Mouse (Mus musculus) CD4-positive naive resting alpha-beta T cell, adult 76 days (primary cell): ENCODE data around the gene 6430628N08Rik. TPM values are rescaled to one million over a fixed set of nuclear protein-coding genes. Genes with fewer than 3 reads are reported as not detected.

Experiments used
- total RNA-seq: library from RNA; stranded (reverse); gene quantifications from one replicate; pipeline ENCODE4 v1.2.4, GENCODE M21; 2023

Gene 6430628N08Rik
- total RNA-seq, result not detected

DNA sequence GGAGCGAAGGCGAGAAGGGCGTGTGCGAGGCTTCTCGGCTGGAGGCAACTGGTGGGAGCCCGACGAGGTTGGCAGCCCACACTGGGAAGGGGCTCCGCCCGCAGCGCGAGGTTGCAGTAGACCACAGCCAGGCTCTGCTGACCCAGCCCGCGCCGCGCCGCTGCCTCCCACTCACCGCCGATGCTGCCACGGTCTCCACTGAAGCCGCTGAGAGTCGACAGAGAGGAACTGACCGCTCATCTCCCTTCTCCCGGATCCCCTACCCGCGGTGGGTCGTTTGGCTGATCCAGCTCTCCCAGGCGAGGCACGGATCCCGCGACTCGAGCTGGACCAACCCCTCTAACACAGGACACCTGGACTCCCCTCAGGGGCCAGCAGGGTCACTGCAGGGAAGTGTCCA lies at the start of gene 6430628N08Rik:
Gene 6430628N08Rik (plus strand): TSS at position 113 of the 400 bp plus-strand sequence.

DNA sequence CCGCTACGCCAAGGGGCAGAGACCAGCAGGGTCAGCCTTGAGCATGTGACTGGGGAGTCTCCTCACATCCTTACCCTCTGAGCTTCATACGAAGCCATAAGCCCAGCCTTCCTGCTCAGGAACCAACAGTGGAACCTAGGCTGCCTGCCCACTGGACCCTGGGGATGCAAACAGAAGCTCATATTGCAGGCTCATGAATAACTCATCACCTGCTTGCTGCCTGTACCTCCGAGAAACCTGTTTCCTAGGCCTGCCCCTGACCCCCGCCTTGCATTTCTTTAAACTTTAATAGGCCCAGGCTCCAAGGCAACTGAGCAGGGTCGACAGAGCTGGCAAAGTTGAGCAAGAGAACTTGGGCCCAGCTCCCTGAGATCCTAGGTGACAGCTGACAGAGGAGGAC lies 6.4 kb upstream of the 6430628N08Rik start, which contains the start of gene Kncn:
Gene Kncn (plus strand): TSS at position 379 of the 400 bp plus-strand sequence.

DNA sequence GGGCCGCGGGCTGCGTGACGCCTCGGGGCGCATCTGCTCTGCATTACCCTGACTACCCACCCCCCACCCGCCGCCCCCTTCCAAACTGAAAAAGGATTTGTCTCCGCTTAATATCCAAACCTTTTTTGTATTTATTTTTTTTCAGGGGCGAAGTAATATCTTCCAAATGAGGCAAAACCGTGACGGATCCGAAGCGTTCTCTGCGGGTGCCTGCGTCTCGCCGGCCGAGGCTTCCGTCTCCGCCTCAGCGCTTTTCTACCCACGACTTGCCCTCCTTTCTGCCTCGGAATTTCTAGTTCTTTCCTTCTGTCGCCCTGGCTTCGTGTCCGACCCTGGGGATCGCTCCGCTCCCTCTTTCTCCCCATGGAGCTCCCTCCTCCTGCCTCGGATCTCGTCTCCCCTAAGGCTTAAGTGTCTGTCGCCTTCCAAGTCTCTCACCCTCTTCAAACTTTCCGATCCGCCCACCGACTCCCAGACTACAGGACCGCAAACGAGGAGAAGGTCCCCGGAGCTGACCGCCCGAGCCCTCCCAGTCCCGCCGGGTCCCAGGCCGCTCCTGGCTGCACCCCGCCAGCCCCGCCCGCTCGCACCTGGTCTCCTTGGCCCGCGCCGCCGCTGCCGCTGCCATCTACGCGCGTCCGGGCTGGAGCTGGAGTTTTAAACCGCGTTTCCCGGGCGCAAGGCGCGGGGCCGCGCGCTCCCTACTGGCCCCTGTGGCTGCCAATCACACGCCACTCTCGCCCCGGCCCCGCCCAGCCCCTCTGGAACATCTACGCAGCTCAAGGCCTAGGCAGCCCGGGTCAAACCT lies 49.0 kb downstream of the 6430628N08Rik start, which contains the start of gene Dmbx1:
Gene Dmbx1 (minus strand): TSS at position 632 of the 808 bp plus-strand sequence.

Other genes with a start within 250 kb of the 6430628N08Rik start
- not detected for gene Cyp4b1, start 242.9 kb upstream of the 6430628N08Rik start, total RNA-seq
- 34.0 TPM for gene Efcab14, start 152.9 kb upstream of the 6430628N08Rik start, total RNA-seq
- 0.76 TPM for gene Tex38, start 109.6 kb upstream of the 6430628N08Rik start, total RNA-seq
- gene Atpaf1, start 105.9 kb upstream of the 6430628N08Rik start, total RNA-seq, result 20.7 TPM
- gene Mob3c, start 62.6 kb upstream of the 6430628N08Rik start, total RNA-seq, result 14.9 TPM
- 49.8 TPM for gene Mknk1, start 51.5 kb upstream of the 6430628N08Rik start, total RNA-seq
- gene Kncn, start 6.3 kb upstream of the 6430628N08Rik start, total RNA-seq, result not detected
- gene Dmbx1, start 49.3 kb downstream of the 6430628N08Rik start, total RNA-seq, result not detected
- gene Faah, start 127.3 kb downstream of the 6430628N08Rik start, total RNA-seq, result 141 TPM
- 63.0 TPM for gene Nsun4, start 163.2 kb downstream of the 6430628N08Rik start, total RNA-seq
- gene Uqcrh, start 184.4 kb downstream of the 6430628N08Rik start, total RNA-seq, result 297 TPM
- 25.1 TPM for gene Lrrc41, start 184.6 kb downstream of the 6430628N08Rik start, total RNA-seq
- 0.38 TPM for gene Rad54l, start 233.0 kb downstream of the 6430628N08Rik start, total RNA-seq
- gene Pomgnt1, start 233.2 kb downstream of the 6430628N08Rik start, total RNA-seq, result 31.9 TPM